Mouse (Mus musculus): ENCODE results near the gene Pxn. TPM values are rescaled to one million over a fixed set of nuclear protein-coding genes. Genes with fewer than 3 reads are reported as not detected.
A peak's percentile ranks its signal among the peaks of the same experiment; 100 is the strongest.
"Not testable (repeated sequence)": the region's sequence is repeated elsewhere in the genome, so short reads cannot be mapped to it uniquely, and the experiment has no call there.

The Pxn gene
- polyA plus RNA-seq, 1 experiment from 2014 or later: 40.3 TPM

GRCm38 (mm10) chr5:115572679-115573535 is 66.4 kb downstream of the Pxn start:
- H3K4me2 ChIP-seq: no peak overlapping the region
- no peak for ATAC-seq (ENCODE audit: insufficient number of reproducible peaks, insufficient read depth, low FRiP score, low TSS enrichment, low read depth)
- 67% methylated on average over 17 of the region's 17 CpGs for WGBS
- peaks cover 70% of the 10 kb centered on the region for H3K36me3 ChIP-seq
- no peak overlapping the region for H3K4me3 ChIP-seq (replicated peaks)
- H3K9me3 ChIP-seq: no peaks in the 10 kb centered on the region
- peak overlapping the region; percentile 54 for H3K27ac ChIP-seq
- H3K9ac ChIP-seq (replicated peaks): no peak overlapping the region; the same call in 1 of the 2 replicates
- H3K27me3 ChIP-seq: no peaks in the 10 kb centered on the region
- peaks cover 5% of the 10 kb centered on the region; the same call in 1 of the 2 replicates for H3K4me1 ChIP-seq (replicated peaks)

GRCm38 (mm10) chr5:115574992-115575391 is 68.5 kb downstream of the Pxn start:
- ATAC-seq (ENCODE audit: insufficient number of reproducible peaks, insufficient read depth, low FRiP score, low TSS enrichment, low read depth): no peak
- Histone ChIP-seq H3K36me3 (peaks cover 91% of the 10 kb centered on the region), H3K27ac (no peak overlapping the region), H3K9me3 (no peaks in the 10 kb centered on the region), H3K4me3 (replicated peaks) (no peak overlapping the region), H3K27me3 (no peaks in the 10 kb centered on the region), H3K9ac (replicated peaks) (no peak overlapping the region), H3K4me1 (replicated peaks) (no peaks in the 10 kb centered on the region), H3K4me2 (no peak overlapping the region)
- 94% methylated on average over 8 of the region's 8 CpGs for WGBS

- H3K4me1 ChIP-seq (replicated peaks); H3K9ac ChIP-seq (replicated peaks); ATAC-seq (ENCODE audit: insufficient number of reproducible peaks, insufficient read depth, low FRiP score, low TSS enrichment, low read depth); H3K27me3 ChIP-seq; H3K4me2 ChIP-seq; H3K4me3 ChIP-seq (replicated peaks); H3K27ac ChIP-seq: not testable (repeated sequence)
- Histone ChIP-seq H3K9me3 (peaks cover 10% of the 10 kb centered on the region), H3K36me3 (peaks cover 99% of the 10 kb centered on the region)
- 92% methylated on average over 4 of the region's 4 CpGs for WGBS
Measured at GRCm38 (mm10) chr5:115577686-115578085, 71.2 kb downstream of the Pxn start.

DNA sequence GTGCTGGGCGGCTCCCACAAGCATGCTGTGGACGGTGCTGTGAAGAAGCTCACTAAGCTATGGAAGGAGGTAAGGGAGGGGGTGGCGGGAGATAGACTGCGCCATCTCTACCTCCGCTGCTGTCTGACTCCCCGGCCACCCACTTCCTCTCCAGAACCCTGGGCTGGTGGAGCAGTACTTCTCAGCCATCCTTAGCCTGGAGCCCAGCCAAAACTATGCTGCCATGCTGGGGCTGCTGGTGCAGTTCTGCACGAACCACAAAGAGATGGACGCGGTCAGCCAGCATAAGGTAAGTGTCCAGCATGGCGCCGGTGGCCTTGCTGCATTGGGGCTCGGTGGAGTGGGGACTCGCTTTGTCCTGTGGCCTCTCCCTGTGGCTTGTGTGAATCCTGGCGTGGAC is 72.4 kb downstream of the Pxn start:
- Histone ChIP-seq H3K4me2 (no peak overlapping the region), H3K9ac (replicated peaks) (no peak overlapping the region), H3K4me3 (replicated peaks) (no peak overlapping the region), H3K27me3 (no peaks in the 10 kb centered on the region), H3K27ac (no peak overlapping the region), H3K9me3 (peaks cover 13% of the 10 kb centered on the region), H3K4me1 (replicated peaks) (no peaks in the 10 kb centered on the region), H3K36me3 (peaks cover 100% of the 10 kb centered on the region)
- no peak for ATAC-seq (ENCODE audit: insufficient number of reproducible peaks, insufficient read depth, low FRiP score, low TSS enrichment, low read depth)
- 95% methylated on average over 14 of the region's 14 CpGs for WGBS

GRCm38 (mm10) chr5:115579363-115579762 is 72.9 kb downstream of the Pxn start:
- WGBS: 89% methylated on average over 5 of the region's 5 CpGs
- H3K27ac ChIP-seq: no peak overlapping the region

DNA sequence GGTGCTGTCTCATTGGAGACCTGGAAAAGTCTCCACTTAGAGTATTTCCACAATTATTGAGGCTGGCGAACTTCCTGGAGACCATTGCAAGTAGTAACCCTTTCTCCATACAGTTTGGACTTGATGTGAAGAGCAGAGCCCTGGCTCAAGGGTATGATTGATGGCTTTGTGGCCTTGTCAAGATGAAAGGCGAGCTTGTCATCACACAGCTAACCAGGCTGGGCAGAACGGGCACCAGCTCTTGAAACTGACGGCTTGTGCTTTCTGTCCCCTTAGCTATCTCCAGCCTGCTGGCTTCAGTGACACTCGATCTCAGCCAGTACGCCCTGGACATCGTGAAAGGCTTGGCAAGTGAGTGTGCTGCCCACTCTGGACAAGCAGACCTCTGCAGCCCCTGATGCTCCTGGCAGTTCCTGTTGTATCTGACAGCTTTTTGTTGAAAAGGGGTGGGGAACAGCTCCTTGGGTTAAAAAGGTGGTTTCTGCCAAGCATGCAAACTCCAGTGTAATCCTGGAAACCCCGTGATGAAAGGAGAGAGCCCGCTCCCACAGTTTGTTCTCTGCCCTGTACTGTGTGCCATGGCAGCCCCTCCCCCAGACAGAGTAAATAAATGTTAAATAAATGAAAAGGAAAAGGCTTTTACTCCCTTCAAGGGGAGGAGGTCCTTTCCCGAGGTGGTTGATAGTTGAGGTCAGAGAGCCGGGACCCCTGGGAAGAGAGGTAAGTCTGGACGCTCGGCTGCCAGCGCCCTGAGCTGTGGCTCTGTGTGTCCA is 73.9 kb downstream of the Pxn start:
- no peak for ATAC-seq (ENCODE audit: insufficient number of reproducible peaks, insufficient read depth, low FRiP score, low TSS enrichment, low read depth)
- H3K4me1 ChIP-seq (replicated peaks): no peaks in the 10 kb centered on the region
- peaks cover 100% of the 10 kb centered on the region for H3K36me3 ChIP-seq
- peaks cover 13% of the 10 kb centered on the region for H3K9me3 ChIP-seq
- no peaks in the 10 kb centered on the region for H3K27me3 ChIP-seq
- no peak overlapping the region for H3K27ac ChIP-seq
- H3K4me3 ChIP-seq (replicated peaks): no peak overlapping the region
- H3K4me2 ChIP-seq: no peak overlapping the region
- no peak overlapping the region for H3K9ac ChIP-seq (replicated peaks)
- WGBS: 94% methylated on average over 14 of the region's 14 CpGs

More at GRCm38 (mm10) chr5:115579363-115579762, 72.9 kb downstream of the Pxn start:
- Histone ChIP-seq H3K4me3 (replicated peaks) (no peak overlapping the region), H3K9ac (replicated peaks) (no peak overlapping the region), H3K36me3 (peaks cover 100% of the 10 kb centered on the region), H3K27me3 (no peaks in the 10 kb centered on the region), H3K9me3 (peaks cover 13% of the 10 kb centered on the region), H3K4me1 (replicated peaks) (no peaks in the 10 kb centered on the region), H3K4me2 (no peak overlapping the region)
- ATAC-seq (ENCODE audit: insufficient number of reproducible peaks, insufficient read depth, low FRiP score, low TSS enrichment, low read depth): no peak

GRCm38 (mm10) chr5:115581662-115582061 is 75.2 kb downstream of the Pxn start:
- H3K27ac ChIP-seq: no peak overlapping the region
- H3K4me1 ChIP-seq (replicated peaks): no peaks in the 10 kb centered on the region
- no peak overlapping the region for H3K9ac ChIP-seq (replicated peaks)
- H3K27me3 ChIP-seq: no peaks in the 10 kb centered on the region
- peaks cover 13% of the 10 kb centered on the region for H3K9me3 ChIP-seq
- H3K36me3 ChIP-seq: peaks cover 100% of the 10 kb centered on the region
- 94% methylated on average over 9 of the region's 9 CpGs for WGBS
- ATAC-seq (ENCODE audit: insufficient number of reproducible peaks, insufficient read depth, low FRiP score, low TSS enrichment, low read depth): no peak
- H3K4me3 ChIP-seq (replicated peaks): no peak overlapping the region
- H3K4me2 ChIP-seq: no peak overlapping the region

DNA sequence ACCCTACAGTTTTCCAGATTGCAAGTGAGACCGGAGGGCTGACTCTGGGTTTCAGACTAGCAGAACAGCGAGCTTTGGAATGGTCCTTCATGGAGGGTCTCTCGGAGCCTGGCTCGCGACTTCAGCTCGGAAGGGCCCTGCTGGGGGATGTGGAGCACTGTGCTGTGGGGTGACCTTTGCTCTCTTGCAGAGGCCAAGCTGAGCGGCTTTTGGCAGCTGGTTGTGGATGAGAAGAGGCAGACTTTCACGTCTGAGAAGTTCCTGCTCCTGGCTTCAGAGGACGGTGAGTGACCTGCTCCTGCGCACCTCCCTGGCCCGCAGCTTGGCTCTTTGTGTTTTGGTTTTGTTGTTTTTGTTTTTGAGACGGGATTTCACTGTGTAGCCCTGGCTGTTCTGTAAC is 79.1 kb downstream of the Pxn start:
- peaks cover 99% of the 10 kb centered on the region for H3K36me3 ChIP-seq
- no peak overlapping the region for H3K4me3 ChIP-seq (replicated peaks)
- H3K9me3 ChIP-seq: peaks cover 13% of the 10 kb centered on the region
- ATAC-seq (ENCODE audit: insufficient number of reproducible peaks, insufficient read depth, low FRiP score, low TSS enrichment, low read depth): no peak
- H3K27ac ChIP-seq: no peak overlapping the region
- no peaks in the 10 kb centered on the region for H3K27me3 ChIP-seq
- no peak overlapping the region for H3K9ac ChIP-seq (replicated peaks)
- 86% methylated on average over 12 of the region's 12 CpGs for WGBS
- no peaks in the 10 kb centered on the region for H3K4me1 ChIP-seq (replicated peaks)
- H3K4me2 ChIP-seq: no peak overlapping the region

DNA sequence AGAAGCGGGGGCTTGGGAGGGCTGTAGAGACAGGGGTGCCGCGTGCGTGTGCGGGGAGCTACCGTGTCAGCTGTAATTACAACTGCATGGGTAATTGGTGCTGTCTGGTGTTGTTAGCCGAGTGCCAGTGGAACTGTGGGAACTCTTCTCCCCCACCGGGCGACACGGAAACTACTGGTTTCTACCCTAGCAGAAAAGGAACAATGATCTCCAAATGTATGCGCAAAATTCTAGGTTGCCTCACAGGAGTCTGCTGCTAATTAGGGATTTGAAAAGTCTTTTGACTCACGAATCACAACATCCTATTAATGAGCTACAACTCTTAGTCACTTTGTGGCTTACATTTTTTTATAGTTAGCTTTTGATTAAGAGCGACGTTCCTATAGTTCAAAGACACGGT is 79.7 kb downstream of the Pxn start:
- ATAC-seq (ENCODE audit: insufficient number of reproducible peaks, insufficient read depth, low FRiP score, low TSS enrichment, low read depth): no peak
- Histone ChIP-seq H3K27ac (no peak overlapping the region), H3K27me3 (no peaks in the 10 kb centered on the region), H3K36me3 (peaks cover 99% of the 10 kb centered on the region), H3K9me3 (peaks cover 13% of the 10 kb centered on the region), H3K4me3 (replicated peaks) (no peak overlapping the region), H3K4me1 (replicated peaks) (no peaks in the 10 kb centered on the region), H3K9ac (replicated peaks) (no peak overlapping the region), H3K4me2 (no peak overlapping the region)
- 87% methylated on average over 15 of the region's 15 CpGs for WGBS

DNA sequence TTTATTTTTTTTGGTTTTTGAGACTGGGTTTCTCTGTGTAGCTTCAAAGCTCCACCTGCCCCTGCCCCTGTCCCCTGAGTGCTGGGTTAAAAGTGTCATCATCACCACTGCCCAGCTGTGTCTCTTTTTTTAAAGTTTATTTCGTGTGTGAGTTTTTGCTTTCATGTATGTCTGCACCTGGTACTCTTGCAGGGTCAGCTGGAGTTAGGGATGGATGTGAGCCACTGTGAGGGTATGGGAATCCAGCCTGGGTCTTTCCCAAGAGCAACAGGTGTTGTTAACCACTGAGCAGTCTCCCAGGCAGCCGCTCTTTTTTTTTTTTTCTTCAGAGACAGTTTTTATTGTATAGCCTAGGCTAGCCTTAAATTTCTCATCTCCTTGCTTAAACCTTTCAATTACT is 80.3 kb downstream of the Pxn start:
- peaks cover 99% of the 10 kb centered on the region for H3K36me3 ChIP-seq
- no peaks in the 10 kb centered on the region for H3K4me1 ChIP-seq (replicated peaks)
- ATAC-seq (ENCODE audit: insufficient number of reproducible peaks, insufficient read depth, low FRiP score, low TSS enrichment, low read depth): no peak
- H3K27ac ChIP-seq: no peak overlapping the region
- peaks cover 12% of the 10 kb centered on the region for H3K9me3 ChIP-seq
- no peak overlapping the region for H3K4me3 ChIP-seq (replicated peaks)
- WGBS: 92% methylated on average over 2 of the region's 2 CpGs
- H3K4me2 ChIP-seq: no peak overlapping the region
- no peaks in the 10 kb centered on the region for H3K27me3 ChIP-seq
- H3K9ac ChIP-seq (replicated peaks): no peak overlapping the region

DNA sequence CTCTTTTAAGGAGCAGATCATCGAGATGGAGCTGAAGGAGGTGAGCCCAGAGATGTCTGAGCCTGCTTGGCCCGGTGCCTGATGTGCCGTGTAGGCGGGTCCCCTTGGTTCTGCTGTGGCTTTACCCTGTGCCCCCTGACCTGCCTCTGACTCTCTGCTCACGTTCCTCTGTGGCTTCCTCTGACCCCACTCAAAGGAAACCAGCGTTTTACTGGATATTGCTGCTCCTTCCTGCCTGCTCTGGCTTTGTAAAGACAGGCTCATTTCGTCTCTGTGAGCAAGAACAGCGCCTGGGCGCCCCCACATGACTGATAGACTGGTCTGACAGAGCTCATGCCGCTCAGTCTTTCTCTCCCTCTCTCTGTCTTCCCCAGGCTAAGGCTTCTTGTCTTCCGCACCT is 84.6 kb downstream of the Pxn start:
- Histone ChIP-seq H3K4me1 (replicated peaks) (no peaks in the 10 kb centered on the region), H3K27ac (no peak overlapping the region), H3K4me3 (replicated peaks) (no peak overlapping the region), H3K4me2 (no peak overlapping the region), H3K9me3 (no peaks in the 10 kb centered on the region), H3K36me3 (peaks cover 99% of the 10 kb centered on the region), H3K27me3 (no peaks in the 10 kb centered on the region), H3K9ac (replicated peaks) (no peak overlapping the region)
- no peak for ATAC-seq (ENCODE audit: insufficient number of reproducible peaks, insufficient read depth, low FRiP score, low TSS enrichment, low read depth)
- WGBS: 81% methylated on average over 11 of the region's 11 CpGs
